Mouse (Mus musculus) naive thymus-derived CD4-positive, alpha-beta T cell, adult 2 months (primary cell): ENCODE data around the gene Tgif2.
"Not testable (repeated sequence)": the region's sequence is repeated elsewhere in the genome, so short reads cannot be mapped to it uniquely, and the experiment has no call there.

Experiments used
- DNase-seq: peaks from one replicate; pipeline ENCODE4 v3.0.0-alpha.2; 2011; ENCODE audit warnings: low read depth

The Tgif2 gene

DNA sequence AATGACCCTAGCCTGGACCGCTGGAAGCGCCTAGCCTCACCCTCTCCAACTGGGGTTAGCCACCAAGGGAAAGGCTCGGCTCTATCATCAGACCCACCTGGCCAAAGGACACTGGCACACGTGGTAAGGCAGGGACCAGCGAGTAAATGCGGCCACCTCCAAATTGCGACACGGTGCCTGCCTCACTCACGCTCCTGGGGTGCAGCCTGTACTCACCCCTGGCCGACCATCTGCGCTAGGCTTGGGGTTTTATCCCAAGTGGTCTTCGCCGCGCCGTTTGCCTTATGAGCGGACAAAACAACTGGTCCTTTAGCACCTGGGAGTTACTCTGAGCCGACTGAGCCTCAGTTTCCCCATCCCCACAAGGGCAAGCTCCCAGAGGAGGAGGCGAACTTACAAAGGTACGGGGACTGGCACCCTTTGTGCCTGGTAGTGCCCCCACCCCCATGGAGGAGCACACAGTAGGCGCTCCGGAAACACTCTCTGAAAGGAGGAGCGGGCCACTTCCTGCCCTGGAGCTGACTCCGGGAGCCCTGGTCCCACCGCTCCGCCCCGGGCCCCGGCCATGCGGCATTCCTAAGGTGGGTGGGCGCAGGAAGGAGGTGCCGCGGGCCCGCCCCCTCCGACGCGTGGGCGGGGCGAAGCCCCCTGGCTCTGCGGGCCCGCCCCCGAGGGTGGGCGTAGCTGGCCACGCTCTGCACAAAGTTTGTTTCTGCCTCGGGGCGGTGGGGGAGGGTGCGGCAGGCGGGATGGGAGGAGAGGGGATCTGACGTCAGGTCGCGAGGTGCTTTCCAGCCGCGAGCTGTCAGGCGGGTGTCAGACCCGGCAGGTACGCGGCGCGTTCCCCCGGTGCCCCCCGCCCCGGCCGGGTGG is at the start of gene Tgif2:
Tgif2 (plus strand) TSS at position 689 of the 873 bp plus-strand sequence.
- DNase-seq, result peak; percentile 91

- no peak for DNase-seq
Observed at GRCm38 (mm10) chr2:156798516-156798915, 41.3 kb upstream of the Tgif2 start.

DNA sequence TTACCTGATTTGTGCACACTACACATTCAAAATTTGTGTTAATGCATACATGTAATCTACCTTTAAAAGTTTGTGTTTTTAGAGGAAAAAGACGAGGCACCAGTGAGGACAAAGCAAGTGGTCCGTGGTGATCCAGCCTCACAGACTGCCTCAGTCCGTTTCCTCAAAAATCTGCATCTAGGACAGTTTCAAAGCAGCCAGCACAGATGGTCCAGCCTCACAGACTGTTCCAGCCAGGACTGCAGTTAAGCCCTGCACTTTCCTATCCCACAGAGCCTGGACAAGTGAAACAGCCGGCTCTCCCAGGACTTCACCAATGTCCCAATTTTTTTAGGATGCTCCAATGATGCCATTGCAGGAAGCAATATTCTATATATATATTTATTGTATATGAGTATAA is 38.8 kb upstream of the Tgif2 start:
- no peak for DNase-seq

DNA sequence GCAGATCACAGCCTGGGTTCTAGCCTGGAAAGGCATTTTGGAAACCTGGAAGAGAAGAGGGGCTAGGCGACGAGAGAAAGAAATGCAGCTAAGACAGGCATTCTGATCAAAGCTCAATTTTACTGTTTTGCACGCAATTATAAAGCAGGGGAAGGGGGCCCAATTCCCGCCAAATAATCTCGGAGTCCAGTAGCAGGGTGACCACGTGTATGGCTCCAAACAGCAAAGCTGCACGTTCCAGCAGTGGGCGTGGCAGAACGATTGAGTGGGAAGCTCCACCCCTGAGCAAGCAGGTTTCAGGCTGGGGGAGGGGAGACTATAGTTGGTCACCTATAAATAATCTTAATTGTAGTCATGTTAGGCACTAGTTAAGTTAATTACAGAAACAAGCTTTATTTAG is 37.7 kb upstream of the Tgif2 start:
- not testable (repeated sequence) for DNase-seq

GRCm38 (mm10) chr2:156803698-156804372 is 36.0 kb upstream of the Tgif2 start:
- no peak for DNase-seq

DNA sequence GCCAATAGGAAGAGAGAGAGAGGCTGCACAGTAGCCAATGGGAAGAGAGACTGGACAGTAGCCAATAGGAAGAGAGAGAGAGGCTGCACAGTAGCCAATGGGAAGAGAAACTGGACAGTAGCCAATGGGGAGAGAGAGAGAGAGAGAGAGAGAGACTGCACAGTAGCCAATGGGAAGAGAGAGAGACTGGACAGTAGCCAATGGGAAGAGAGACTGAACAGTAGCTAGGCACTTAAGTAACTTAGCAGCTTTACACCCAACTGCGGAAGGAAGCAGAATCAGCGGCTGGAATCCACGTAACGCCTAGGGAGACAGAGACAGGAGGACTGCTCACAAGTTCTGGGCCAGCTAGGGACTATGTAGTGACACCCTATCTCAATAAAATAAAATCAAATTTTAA is 35.2 kb upstream of the Tgif2 start:
- DNase-seq, result no peak

- no peak for DNase-seq
Observed at GRCm38 (mm10) chr2:156806886-156807285, 32.9 kb upstream of the Tgif2 start.

- peak; percentile 71 for DNase-seq
Observed at GRCm38 (mm10) chr2:156809579-156809978, 30.2 kb upstream of the Tgif2 start.

DNA sequence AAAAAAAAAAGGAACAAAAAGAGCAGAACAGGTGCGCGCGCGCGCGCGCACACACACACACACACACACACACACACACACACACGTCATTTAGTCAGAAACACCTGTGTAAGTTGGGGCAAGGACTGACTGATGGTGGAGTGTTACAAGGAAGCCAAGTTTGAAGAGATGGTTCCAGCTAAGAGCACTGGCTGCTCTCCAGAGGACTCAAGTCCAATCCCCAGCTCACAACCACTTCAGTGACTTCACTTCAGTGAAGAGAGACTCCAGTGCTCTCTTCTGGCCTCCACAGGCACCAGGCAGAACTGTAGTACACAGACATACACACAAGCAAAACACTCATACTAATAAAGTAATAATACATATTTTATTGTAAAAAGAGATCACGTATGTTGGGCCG is 29.1 kb upstream of the Tgif2 start:
- DNase-seq, result no peak

GRCm38 (mm10) chr2:156811556-156811955 is 28.3 kb upstream of the Tgif2 start:
- DNase-seq, result no peak

GRCm38 (mm10) chr2:156814344-156814801 is 25.4 kb upstream of the Tgif2 start:
- no peak for DNase-seq

DNA sequence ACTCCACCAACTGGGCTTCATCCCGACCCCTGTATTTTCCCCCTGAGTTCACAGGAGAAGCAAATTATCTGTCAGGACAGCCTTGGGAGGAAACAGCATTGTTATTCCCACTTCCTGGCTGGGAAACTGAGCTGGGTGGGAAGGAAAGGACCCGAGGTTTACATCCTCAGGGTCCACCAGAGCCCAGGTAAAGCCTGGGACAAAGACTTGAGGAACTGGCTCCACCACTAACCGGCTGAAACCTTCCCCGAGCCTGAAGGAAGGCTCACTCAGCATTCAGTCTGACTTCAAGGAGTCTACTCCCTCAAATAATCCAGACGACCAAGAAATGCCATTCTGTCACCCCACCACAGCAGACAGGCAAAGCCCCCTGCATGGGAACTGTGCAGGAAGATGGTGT is 24.9 kb upstream of the Tgif2 start:
- DNase-seq, result no peak

DNA sequence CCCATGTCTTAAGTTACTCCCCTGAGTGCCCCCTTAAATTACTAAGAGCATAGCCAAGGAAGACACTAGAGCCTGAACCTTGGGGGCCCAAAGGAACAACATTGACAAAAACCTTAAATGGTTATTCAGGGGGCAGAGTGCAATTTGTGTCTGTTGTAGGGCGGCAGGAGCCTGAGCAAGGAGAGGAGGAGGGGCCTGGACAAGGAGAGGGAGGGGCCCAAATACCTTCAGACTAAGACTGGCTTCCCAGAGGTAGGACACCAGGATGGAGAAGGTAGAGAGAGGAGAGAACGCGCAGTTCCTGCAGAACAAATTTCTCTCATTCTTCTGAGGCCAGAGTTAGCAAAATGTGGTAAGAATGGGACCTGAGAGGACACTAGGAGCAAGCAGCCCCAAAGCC is 24.4 kb upstream of the Tgif2 start:
- DNase-seq, result no peak

DNA sequence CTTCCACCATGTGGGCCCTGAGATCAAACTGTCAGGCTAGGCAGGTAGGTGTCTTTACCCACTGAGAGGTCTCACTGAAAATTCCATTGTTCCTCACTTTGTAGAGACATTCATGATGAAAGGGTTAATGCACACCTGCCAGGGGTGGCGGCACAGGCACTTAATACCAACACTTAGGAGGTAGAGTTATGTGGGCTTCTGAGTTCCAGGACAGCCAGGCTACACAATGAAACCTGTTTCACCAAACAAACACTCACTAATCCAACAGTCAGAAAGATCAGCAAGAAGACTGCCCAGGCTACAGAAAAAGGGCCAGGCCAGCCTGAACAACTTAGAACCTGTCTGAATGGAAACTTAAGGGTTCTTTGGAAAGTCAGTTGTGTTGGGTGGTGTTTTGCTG is 23.7 kb upstream of the Tgif2 start:
- no peak for DNase-seq

GRCm38 (mm10) chr2:156825128-156825527 is 14.7 kb upstream of the Tgif2 start:
- not testable (repeated sequence) for DNase-seq

GRCm38 (mm10) chr2:156834336-156834735 is 5.5 kb upstream of the Tgif2 start:
- no peak for DNase-seq

- DNase-seq, result no peak
Observed at GRCm38 (mm10) chr2:156838839-156839238, 968 bp upstream of the Tgif2 start.

DNA sequence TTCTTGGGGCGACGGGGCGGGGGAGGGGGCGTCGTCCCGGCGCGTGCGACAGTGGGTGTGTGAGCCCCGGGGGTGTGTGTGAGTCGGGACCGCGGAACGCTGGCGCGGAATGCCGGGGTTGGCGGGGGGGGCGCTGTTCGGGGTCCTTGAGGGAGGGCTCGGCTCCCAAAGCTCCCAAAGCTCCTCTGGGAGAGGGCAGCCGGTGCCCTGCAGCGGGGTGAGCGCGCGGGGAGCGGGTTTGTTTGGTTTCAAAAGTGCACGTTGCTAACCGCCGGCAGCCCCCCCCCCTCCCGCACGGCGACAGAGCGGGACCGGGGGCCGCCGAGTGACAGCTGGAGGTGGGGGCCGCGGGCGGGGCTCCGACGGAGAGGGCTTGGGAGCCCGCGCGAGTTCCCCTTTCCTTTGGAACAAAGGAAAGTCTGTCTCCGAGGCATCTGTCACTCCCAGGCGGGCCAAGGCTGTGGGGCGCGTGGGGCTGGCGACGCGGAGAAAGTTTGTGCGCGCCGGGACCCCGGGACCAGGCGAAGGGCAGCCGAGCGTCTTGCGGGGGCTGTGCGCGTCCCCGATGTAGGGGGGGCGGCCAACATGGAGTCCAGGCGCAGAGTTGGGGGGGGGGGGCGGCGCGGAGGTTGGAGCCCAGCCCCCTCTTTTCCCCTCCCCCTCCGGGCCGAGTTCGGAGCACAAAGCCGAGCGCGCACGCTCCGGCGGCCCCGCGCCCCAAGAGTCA is 657 bp downstream of the Tgif2 start:
- peak; percentile 58 for DNase-seq

DNA sequence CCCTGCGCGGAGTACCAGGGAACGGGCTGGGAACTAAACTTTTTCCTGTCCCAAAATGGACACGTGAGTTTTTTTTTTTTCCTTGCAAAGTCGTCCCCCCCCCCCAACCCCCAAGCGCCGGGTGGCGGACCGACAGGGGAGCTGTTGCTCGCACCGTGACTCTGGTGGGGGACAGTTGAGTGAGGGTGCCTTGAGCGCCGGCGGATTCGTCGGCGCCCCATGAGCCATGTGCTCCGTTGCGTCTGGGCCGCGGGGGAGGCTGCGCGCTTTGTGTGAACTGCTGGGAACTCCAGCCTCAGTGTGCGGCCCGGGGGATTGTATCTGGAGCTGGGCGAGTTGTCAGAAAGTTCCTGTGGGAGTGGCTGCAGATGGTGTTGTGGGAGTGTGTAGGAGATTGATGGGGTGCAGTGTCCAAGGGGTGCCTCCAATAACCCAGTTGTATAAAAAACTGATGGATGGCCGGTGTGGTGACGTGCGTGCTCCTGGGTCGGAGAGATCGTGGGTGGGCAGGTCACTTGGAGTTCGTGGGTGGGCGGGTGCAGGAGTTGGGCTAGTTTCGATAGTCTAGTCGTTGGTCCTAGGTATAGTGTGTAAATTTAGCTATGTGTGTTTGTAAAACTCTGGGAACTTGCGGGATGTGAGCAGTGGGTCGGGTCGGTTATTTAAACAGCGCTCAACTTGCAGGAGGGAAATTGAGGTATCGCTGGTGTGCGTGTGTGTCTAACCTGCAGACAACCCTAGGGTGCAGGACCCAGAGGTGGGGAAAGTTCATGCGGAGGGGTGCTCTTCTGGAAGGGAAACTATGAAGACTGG is 1.4 kb downstream of the Tgif2 start:
- peak; percentile 69 for DNase-seq

GRCm38 (mm10) chr2:156841841-156842706 is 2.3 kb downstream of the Tgif2 start:
- DNase-seq, result peak; percentile 77

DNA sequence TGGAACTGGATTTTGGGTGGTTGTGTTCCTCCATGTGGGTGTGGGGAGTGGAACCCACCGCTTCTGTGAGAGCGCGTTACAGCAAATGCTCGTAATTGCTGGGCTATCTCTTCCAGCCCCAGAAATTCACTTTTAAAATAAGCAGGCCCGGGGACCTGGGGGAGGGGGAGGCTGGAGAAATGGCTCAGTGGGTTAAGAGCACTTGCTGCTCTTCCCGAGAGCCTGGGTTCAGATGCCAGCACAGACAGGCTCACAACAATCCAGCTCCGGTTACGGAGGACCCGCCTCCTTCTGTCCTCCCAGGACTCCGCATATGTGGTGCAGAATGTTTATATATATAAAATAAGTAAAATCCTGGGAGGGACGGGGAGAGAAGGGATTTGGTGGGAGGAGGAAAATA is 2.9 kb downstream of the Tgif2 start:
- DNase-seq, result no peak
